Mouse (Mus musculus): ENCODE measurements around the gene Dyrk1b.

- peak; percentile 88 for TF ChIP-seq CTCF (IDR thresholded peaks at IDR 0.05; ENCODE audit: borderline replicate concordance, insufficient read depth, low read depth, low read length)
- no peak for TF ChIP-seq POLR2A (IDR thresholded peaks at IDR 0.05; ENCODE audit: borderline replicate concordance, insufficient read depth, low read length)
These were observed 31.0 kb upstream of the Dyrk1b start for GRCm38 (mm10) chr7:28148263-28148662.
